Mouse (Mus musculus): Measurements from ENCODE around the gene Lyrm1. TPM values are rescaled to one million over a fixed set of nuclear protein-coding genes. Genes with fewer than 3 reads are reported as not detected.

Gene Lyrm1
- polyA plus RNA-seq, 1 experiment from 2014 or later = 4.5 TPM

DNA sequence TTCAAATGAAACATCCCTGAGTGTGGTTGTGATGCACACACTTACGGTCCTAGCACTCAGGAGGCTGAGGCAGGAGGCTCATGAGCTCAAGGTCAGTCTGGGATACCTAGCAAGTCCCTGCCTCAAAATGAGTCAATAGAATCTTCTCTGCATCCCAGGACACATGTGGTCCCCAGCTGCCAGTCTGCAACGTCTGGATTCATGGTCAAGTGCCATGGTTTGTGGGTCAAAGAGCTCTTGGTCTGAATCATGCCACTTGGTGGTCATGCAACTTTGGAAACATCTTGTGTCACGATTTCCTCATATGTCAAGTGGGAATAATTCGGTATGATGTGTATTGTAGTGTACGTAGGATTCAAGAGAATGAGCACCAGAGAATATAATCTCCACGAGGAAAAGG, 64.9 kb downstream of the Lyrm1 start:
- Histone ChIP-seq H3K4me2 (ENCODE audit: low read depth, low read length) (no peak overlapping the region), H3K27ac (ENCODE audit: low read depth) (peak overlapping the region; percentile 79), H3K9ac (replicated peaks) (no peak overlapping the region), H3K4me3 (ENCODE audit: low read depth, low read length) (no peak overlapping the region), H3K36me3 (replicated peaks; ENCODE audit: insufficient read depth, low read length) (no peaks in the 10 kb centered on the region), H3K4me1 (ENCODE audit: insufficient read depth) (no peaks in the 10 kb centered on the region), H3K9me3 (ENCODE audit: low read length) (no peaks in the 10 kb centered on the region), H3K27me3 (ENCODE audit: insufficient read depth, low read length) (no peaks in the 10 kb centered on the region)
- TF ChIP-seq CTCF (IDR thresholded peaks at IDR 0.05; ENCODE audit: low read depth) = no peak
- no peak for TF ChIP-seq EP300 (IDR thresholded peaks at IDR 0.05; ENCODE audit: low read depth)
- ATAC-seq (no peak), DNase-seq (no peak)
- WGBS (ENCODE audit: insufficient replicate concordance) = 73% methylated on average over 6 of the region's 6 CpGs

GRCm38 (mm10) chr7:119961107-119961506, 65.4 kb downstream of the Lyrm1 start:
- WGBS (ENCODE audit: insufficient replicate concordance) = 54% methylated on average over 2 of the region's 2 CpGs
- H3K9me3 ChIP-seq (ENCODE audit: low read length) = no peaks in the 10 kb centered on the region
- no peaks in the 10 kb centered on the region for H3K4me1 ChIP-seq (ENCODE audit: insufficient read depth)
- peak; percentile 49 for DNase-seq
- H3K36me3 ChIP-seq (replicated peaks; ENCODE audit: insufficient read depth, low read length) = no peaks in the 10 kb centered on the region
- no peak overlapping the region for H3K4me2 ChIP-seq (ENCODE audit: low read depth, low read length)
- H3K27me3 ChIP-seq (ENCODE audit: insufficient read depth, low read length) = no peaks in the 10 kb centered on the region
- ATAC-seq = peak; percentile 89
- peak overlapping the region; percentile 79 for H3K27ac ChIP-seq (ENCODE audit: low read depth)
- TF ChIP-seq EP300 (IDR thresholded peaks at IDR 0.05; ENCODE audit: low read depth) (peak; percentile 91), CTCF (IDR thresholded peaks at IDR 0.05; ENCODE audit: low read depth) (no peak)
- no peak overlapping the region for H3K9ac ChIP-seq (replicated peaks)
- H3K4me3 ChIP-seq (ENCODE audit: low read depth, low read length) = no peak overlapping the region

DNA sequence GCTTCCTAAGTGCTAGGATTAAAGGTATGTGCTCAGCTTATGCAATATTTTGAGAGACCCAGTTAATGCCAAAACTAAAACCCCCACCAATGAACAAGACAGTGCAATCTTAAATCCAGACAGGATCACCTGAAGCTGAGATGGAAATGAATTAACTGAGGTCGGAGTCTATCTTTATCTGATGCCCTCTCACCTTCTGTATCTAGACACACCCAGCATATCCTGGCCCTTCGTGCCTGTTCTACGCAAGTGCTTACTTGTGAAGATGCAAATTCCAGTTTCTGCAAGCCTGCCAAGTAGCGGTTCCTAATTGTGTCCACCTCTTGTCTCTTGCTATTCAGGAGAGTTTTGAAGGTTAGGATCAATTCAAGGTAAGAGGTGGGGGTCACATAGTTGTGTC, 69.5 kb downstream of the Lyrm1 start:
- H3K36me3 ChIP-seq (replicated peaks; ENCODE audit: insufficient read depth, low read length) = no peaks in the 10 kb centered on the region
- no peak overlapping the region for H3K27ac ChIP-seq (ENCODE audit: low read depth)

DNA sequence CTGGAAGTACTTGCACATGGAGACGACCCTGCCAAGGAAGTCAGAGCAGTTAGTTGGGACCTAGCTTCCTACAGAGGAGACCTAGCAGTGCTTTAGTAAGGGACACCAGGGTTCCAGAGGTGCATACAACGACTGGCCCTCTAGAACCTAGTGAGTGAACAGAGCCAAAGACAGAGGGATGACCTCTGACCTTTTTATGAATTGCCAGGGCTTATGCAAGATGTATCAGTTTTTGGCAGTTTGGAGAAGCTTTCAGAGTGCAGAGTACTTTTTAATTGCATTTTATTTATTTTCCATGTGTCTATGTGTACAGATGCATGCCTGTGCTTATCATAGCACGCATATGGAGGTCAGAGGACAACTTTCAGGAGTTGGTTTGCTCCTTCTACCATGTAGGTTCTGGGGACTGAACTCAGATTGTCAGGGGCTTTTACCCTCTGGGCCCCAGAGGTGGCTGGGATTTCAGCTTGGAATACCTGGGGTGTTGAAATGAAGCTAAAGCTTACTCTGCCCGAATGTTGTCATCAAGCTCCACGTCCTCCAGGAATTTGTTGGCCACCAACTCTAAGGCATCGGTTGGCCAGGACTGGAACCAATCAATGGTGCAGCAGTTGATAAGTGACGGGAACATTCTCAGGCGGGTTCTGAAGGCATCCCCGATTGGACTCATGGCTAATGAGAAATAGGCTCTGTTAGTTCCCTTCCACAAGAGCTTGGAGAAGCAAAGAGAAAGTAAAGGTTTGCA, 70.2 kb downstream of the Lyrm1 start:
- H3K4me1 ChIP-seq (ENCODE audit: insufficient read depth) = no peaks in the 10 kb centered on the region
- H3K27me3 ChIP-seq (ENCODE audit: insufficient read depth, low read length) = no peaks in the 10 kb centered on the region
- DNase-seq (no peak), ATAC-seq (no peak)
- TF ChIP-seq CTCF (IDR thresholded peaks at IDR 0.05; ENCODE audit: low read depth) (no peak), EP300 (IDR thresholded peaks at IDR 0.05; ENCODE audit: low read depth) (no peak)
- H3K4me2 ChIP-seq (ENCODE audit: low read depth, low read length) = no peak overlapping the region
- no peaks in the 10 kb centered on the region for H3K9me3 ChIP-seq (ENCODE audit: low read length)
- no peak overlapping the region for H3K9ac ChIP-seq (replicated peaks)
- 73% methylated on average over 9 of the region's 9 CpGs for WGBS (ENCODE audit: insufficient replicate concordance)
- no peaks in the 10 kb centered on the region for H3K36me3 ChIP-seq (replicated peaks; ENCODE audit: insufficient read depth, low read length)
- no peak overlapping the region for H3K4me3 ChIP-seq (ENCODE audit: low read depth, low read length)
- no peak overlapping the region for H3K27ac ChIP-seq (ENCODE audit: low read depth)

More for the DNA sequence above, 69.5 kb downstream of the Lyrm1 start:
- no peak overlapping the region for H3K9ac ChIP-seq (replicated peaks)
- DNase-seq = no peak
- TF ChIP-seq CTCF (IDR thresholded peaks at IDR 0.05; ENCODE audit: low read depth) = no peak
- no peak for TF ChIP-seq EP300 (IDR thresholded peaks at IDR 0.05; ENCODE audit: low read depth)
- ATAC-seq = no peak
- no peaks in the 10 kb centered on the region for H3K9me3 ChIP-seq (ENCODE audit: low read length)
- no peaks in the 10 kb centered on the region for H3K4me1 ChIP-seq (ENCODE audit: insufficient read depth)
- no peak overlapping the region for H3K4me2 ChIP-seq (ENCODE audit: low read depth, low read length)
- no peaks in the 10 kb centered on the region for H3K27me3 ChIP-seq (ENCODE audit: insufficient read depth, low read length)
- WGBS (ENCODE audit: insufficient replicate concordance) = 73% methylated on average over 4 of the region's 4 CpGs
- no peak overlapping the region for H3K4me3 ChIP-seq (ENCODE audit: low read depth, low read length)

DNA sequence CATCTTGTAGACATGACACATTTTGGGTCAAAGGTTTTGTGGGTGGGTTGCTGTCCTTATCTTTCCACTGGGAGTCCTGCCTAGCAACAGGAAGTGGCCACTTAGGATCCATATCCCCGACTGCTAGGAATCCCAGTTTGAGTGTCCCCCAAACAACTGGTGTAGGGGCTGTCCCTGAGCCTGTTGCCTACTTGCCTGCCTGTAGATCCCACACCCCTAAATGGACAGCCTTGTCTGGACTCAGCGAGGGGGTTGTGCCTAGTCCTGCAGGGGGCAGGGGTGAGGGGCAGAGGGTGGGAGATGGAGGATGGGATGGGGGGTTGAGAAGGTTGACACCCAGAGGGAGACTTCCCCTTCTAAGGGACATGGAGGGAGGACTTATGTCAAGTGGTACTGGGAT, 73.7 kb downstream of the Lyrm1 start:
- Histone ChIP-seq H3K36me3 (replicated peaks; ENCODE audit: insufficient read depth, low read length) (no peaks in the 10 kb centered on the region), H3K27me3 (ENCODE audit: insufficient read depth, low read length) (no peaks in the 10 kb centered on the region), H3K4me2 (ENCODE audit: low read depth, low read length) (no peak overlapping the region), H3K4me1 (ENCODE audit: insufficient read depth) (no peaks in the 10 kb centered on the region), H3K9ac (replicated peaks) (no peak overlapping the region), H3K4me3 (ENCODE audit: low read depth, low read length) (no peak overlapping the region), H3K27ac (ENCODE audit: low read depth) (no peak overlapping the region), H3K9me3 (ENCODE audit: low read length) (no peaks in the 10 kb centered on the region)
- 51% methylated on average over 2 of the region's 2 CpGs for WGBS (ENCODE audit: insufficient replicate concordance)
- DNase-seq (no peak), ATAC-seq (no peak)
- TF ChIP-seq EP300 (IDR thresholded peaks at IDR 0.05; ENCODE audit: low read depth) (no peak), CTCF (IDR thresholded peaks at IDR 0.05; ENCODE audit: low read depth) (no peak)

- WGBS (ENCODE audit: insufficient replicate concordance) = 58% methylated on average over 5 of the region's 5 CpGs
- ATAC-seq = no peak
Observed at GRCm38 (mm10) chr7:119974214-119974613, 78.6 kb downstream of the Lyrm1 start.

More at GRCm38 (mm10) chr7:119974214-119974613, 78.6 kb downstream of the Lyrm1 start:
- TF ChIP-seq EP300 (IDR thresholded peaks at IDR 0.05; ENCODE audit: low read depth) = no peak
- TF ChIP-seq CTCF (IDR thresholded peaks at IDR 0.05; ENCODE audit: low read depth) = no peak
- H3K9ac ChIP-seq (replicated peaks) = no peak overlapping the region
- H3K9me3 ChIP-seq (ENCODE audit: low read length) = no peaks in the 10 kb centered on the region
- H3K4me3 ChIP-seq (ENCODE audit: low read depth, low read length) = no peak overlapping the region
- H3K27ac ChIP-seq (ENCODE audit: low read depth) = no peak overlapping the region
- no peak overlapping the region for H3K4me2 ChIP-seq (ENCODE audit: low read depth, low read length)
- no peaks in the 10 kb centered on the region for H3K36me3 ChIP-seq (replicated peaks; ENCODE audit: insufficient read depth, low read length)
- no peak for DNase-seq
- no peaks in the 10 kb centered on the region for H3K4me1 ChIP-seq (ENCODE audit: insufficient read depth)
- H3K27me3 ChIP-seq (ENCODE audit: insufficient read depth, low read length) = no peaks in the 10 kb centered on the region
